Mouse (Mus musculus) brain, adult 10 weeks (tissue): ENCODE data around the gene Capn9. TPM values are rescaled to one million over a fixed set of nuclear protein-coding genes. Genes with fewer than 3 reads are reported as not detected.

Experiments
- polyA plus RNA-seq: library from polyadenylated mRNA; stranded (reverse); fragments of 350-450 nt; fragmentation: Illumina TruSeq; extraction: RNeasy Lipid Tissue Mini Kit (QIAGEN cat#74804); gene quantifications from one replicate; pipeline ENCODE4 v1.2.3, GENCODE M21; 2015; ENCODE audit warnings: low read depth, low replicate concordance

Capn9 gene
- not detected for polyA plus RNA-seq

GRCm38 (mm10) chr8:124575811-124576210 is at the start of gene Capn9:
Gene Capn9, plus strand, starts transcription at chr8:124576111.

DNA sequence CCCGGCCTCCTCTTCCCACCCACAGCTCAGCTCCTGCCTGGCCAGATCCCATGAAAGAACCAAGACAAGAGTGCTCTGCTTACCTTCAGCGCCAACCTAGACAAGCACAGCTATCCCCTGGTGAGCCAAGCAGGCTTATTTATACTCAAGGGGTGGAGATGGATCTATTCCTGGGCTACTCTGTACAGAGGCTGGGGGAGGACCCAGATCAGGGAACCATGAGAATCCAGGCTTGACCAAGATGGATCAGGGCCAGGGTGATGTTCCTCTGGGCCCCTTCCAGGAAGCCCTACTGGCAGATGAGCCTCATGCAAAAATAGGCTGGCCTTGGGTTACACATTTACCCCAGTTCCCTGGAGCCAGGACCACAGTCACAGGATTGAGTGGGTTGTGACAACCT is 6.3 kb upstream of the Capn9 start, which contains the start of gene Agt:
Gene Agt (minus strand): TSS at position 114 of the 400 bp plus-strand sequence.

DNA sequence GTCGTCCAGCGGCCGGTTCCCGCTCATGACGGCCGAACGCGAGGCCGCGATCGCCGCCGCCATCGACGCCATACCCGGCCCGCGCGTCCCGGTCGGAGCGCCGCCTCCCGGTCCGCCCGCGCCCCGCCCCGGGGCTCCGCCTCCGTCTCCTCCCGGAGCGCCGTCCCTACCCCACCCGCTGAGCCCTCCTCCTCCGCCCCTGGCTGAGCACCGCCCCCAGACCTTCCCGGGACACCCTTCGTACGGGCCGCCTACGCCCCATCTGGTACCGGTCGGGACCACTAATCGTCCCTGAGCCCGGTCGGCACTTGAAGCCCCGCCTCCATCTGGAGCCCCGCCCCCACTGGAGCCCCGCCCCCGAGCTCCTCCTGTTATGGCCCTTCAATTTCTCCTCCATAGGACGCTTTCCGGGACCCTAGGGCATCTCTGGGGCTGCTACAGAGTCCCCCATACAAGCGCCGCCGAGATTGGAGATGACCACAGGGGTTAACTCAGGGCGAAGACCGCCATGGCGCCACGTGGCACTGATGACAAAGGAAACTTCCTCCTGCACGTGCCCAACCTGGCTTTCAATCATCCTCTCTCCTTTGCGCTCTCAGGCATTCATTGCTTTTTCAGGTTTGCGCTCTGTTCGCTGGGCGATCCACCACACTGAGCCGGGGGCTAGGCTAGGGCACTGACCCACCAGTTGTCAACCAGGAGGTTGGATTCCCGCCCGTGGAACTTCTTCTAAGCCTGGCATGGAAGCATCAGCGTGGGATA is 87.4 kb downstream of the Capn9 start, which contains the start of gene 2310022B05Rik:
Gene 2310022B05Rik (minus strand): TSS at position 258 of the 762 bp plus-strand sequence.

Other genes starting within 250 kb of the Capn9 start
- gene Pgbd5, start 136.5 kb upstream of the Capn9 start, polyA plus RNA-seq = 112 TPM
- 25.7 TPM for gene Cog2, start 55.3 kb upstream of the Capn9 start, polyA plus RNA-seq
- gene Agt, start 6.4 kb upstream of the Capn9 start, polyA plus RNA-seq = 45.6 TPM
- 45.6 TPM for gene 2310022B05Rik, start 87.3 kb downstream of the Capn9 start, polyA plus RNA-seq
- 29.6 TPM for gene Ttc13, start 145.9 kb downstream of the Capn9 start, polyA plus RNA-seq
- gene Arv1, start 146.0 kb downstream of the Capn9 start, polyA plus RNA-seq = 11.7 TPM
- gene Fam89a, start 175.7 kb downstream of the Capn9 start, polyA plus RNA-seq = 1.4 TPM
- gene Trim67, start 217.0 kb downstream of the Capn9 start, polyA plus RNA-seq = 1.5 TPM